Mouse (Mus musculus): Measurements from ENCODE around the gene Elobl.
A peak's percentile ranks its signal among the peaks of the same experiment; 100 is the strongest.

- TF ChIP-seq POLR2A (IDR thresholded peaks at IDR 0.05; ENCODE audit: extremely low read depth, insufficient read depth, low read length) (no peak), CTCF (IDR thresholded peaks at IDR 0.05; ENCODE audit: extremely low read depth, insufficient read depth, low read length) (peak; percentile 24; the same call in 1 of the 2 replicates)
Measured at GRCm38 (mm10) chr11:88989530-88989929, 22.8 kb upstream of the Elobl start.

All from cortical plate, adult 2 months (tissue).